Mouse (Mus musculus) urinary bladder, postnatal 10 days (tissue): ENCODE data around the gene Adam20.
"Not testable (repeated sequence)": the region's sequence is repeated elsewhere in the genome, so short reads cannot be mapped to it uniquely, and the experiment has no call there.

Experiments used
- DNase-seq: peaks from one replicate; pipeline ENCODE4 v3.0.0; 2022; ENCODE audit warnings: low spot score

Adam20 gene

DNA sequence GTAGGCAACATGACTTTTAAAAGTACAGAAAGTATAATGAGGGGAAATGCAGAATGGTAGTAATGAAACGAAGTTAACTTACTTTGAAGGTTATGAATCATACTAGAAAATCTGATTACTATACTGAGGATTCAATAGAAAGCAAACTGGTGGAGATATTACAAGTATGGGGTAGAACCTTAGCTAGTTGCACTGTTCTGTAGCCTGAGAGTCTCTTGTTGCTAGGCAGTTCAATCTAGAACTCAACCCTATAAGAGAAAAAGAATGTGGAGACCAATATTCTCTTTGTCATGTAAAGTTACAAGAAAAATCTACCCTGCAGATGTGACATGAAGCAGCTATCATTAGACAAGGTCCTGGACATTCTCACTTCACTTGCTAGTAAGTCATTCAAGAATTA is at the start of gene Adam20:
TSS of gene Adam20 (plus strand) at position 301 of the 400 bp plus-strand sequence.
- not testable (repeated sequence) for DNase-seq

DNA sequence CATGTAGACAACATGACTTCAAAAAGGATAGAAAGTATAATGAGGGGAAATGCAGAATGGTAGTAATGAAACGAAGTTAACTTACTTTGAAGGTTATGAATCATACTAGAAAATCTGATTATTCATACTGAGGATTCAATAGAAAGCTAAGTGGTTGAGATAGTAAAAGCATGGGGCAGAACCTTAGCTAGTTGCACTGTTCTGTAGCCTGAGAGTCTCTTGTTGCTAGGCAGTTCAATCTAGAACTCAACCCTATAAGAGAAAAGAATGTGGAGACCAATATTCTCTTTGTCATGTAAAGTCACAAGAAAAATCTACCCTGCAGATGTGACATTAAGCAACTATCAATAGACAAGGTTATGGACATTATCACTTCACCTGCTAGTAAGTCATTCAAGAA is 41.2 kb upstream of the Adam20 start, which contains the start of gene Adam25:
TSS of gene Adam25 (plus strand) at position 301 of the 400 bp plus-strand sequence.
- not testable (repeated sequence) for DNase-seq

DNA sequence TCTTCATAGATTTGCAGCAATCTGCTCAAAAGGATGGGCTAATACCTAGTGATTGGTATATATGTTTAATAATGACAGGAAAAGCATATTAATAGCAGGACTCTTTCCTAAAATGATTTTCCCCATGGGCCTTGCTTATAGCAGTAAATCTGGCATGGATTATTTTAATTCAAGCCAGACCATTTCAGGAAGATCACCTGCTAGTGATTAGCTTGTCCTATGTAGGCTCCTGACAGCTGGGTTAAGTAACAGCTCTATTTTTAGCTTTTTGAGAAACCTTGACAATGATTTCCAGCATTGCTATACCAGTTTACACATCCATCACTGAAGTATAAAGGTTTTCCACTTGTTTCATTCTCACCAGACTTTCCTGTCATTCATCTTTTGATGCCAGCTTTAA is 9.8 kb upstream of the Adam20 start:
- DNase-seq = no peak

DNA sequence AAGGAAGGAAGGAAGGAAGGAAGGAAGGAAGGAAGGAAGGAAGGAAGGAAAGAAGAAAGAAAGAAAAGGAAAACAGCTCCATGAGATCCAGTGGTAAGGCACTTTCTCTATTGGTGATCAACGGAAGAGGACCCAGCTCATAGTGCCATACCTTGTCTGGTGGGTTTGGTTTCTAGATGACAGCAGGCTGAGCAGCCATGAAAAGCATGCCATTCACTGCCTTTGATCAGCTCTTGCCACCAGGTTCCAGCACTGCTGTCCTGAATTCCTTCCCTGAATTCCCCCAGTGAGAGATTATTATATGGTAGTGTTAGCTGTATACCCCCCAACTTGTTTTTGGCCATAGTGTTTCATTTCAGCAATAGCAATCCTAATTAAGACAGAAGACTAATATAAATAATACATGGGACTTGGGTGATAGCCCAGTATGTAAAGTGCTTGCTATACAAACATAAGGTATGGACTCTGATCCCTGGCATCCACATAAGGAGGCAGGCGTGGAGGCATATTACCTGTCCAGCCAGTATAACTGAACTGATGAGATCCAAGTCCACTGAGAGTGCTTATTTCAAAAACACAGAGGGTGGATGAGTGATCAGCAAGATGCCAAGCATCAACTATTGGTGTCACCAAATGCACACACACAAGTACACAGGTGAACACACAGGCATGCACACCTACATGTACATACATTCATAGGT is 10.5 kb downstream of the Adam20 start:
- DNase-seq = no peak
